Mouse (Mus musculus) heart, embryonic 12.5 days (tissue): ENCODE results near the gene Ap3b2. TPM values are rescaled to one million over a fixed set of nuclear protein-coding genes. Genes with fewer than 3 reads are reported as not detected.

Experiments
- ATAC-seq: fragments of 200-750 bp; cut with Nextera tagmentation; 2 replicates; pipeline ENCODE4 v1.8.0; 2017; ENCODE audit warnings: moderate TSS enrichment, moderate library complexity; ENCODE audit not compliant: insufficient number of reproducible peaks, low FRiP score
- H3K27ac ChIP-seq: fragments of 300-500 bp; sonication (generic); 2 replicates; pipeline ENCODE4 v1.5.1; 2016; ENCODE audit warnings: mild to moderate bottlenecking, moderate library complexity; ENCODE audit not compliant: poor library complexity, severe bottlenecking
- H3K27me3 ChIP-seq: fragments of 300-500 bp; sonication (generic); replicated peaks from 2 replicates; pipeline ENCODE4 v1.6.1; 2016; ENCODE audit warnings: mild to moderate bottlenecking, moderate library complexity
- H3K36me3 ChIP-seq: fragments of 300-500 bp; sonication (generic); 2 replicates; pipeline ENCODE4 v1.6.1; 2016; ENCODE audit warnings: mild to moderate bottlenecking, moderate library complexity
- H3K4me1 ChIP-seq: fragments of 300-500 bp; sonication (generic); replicated peaks from 2 replicates; pipeline ENCODE4 v1.6.1; 2016; ENCODE audit warnings: mild to moderate bottlenecking
- H3K4me2 ChIP-seq: fragments of 300-500 bp; sonication (generic); 2 replicates; pipeline ENCODE4 v1.6.1; 2016; ENCODE audit warnings: mild to moderate bottlenecking, moderate library complexity
- H3K4me3 ChIP-seq: fragments of 300-500 bp; sonication (generic); 2 replicates; pipeline ENCODE4 v1.5.1; 2016; ENCODE audit warnings: mild to moderate bottlenecking
- H3K9ac ChIP-seq: fragments of 300-500 bp; sonication (generic); 2 replicates; pipeline ENCODE4 v1.6.1; 2016; ENCODE audit warnings: mild to moderate bottlenecking, moderate library complexity
- H3K9me3 ChIP-seq: fragments of 300-500 bp; sonication (generic); replicated peaks from 2 replicates; pipeline ENCODE4 v1.6.1; 2016; ENCODE audit warnings: mild to moderate bottlenecking, moderate library complexity
- WGBS: fragments of 180-500 bp; shearing (Covaris S2); methylation state at CpG from one replicate; pipeline ENCODE4 v1.1.7; 2016; 5-methylcytosine and 5-hydroxymethylcytosine counted together
- microRNA counts: library from miRNA; unstranded; fragments of <30 nt; microRNA quantifications from one replicate; lab custom pipeline; 2017
- polyA plus RNA-seq: library from polyadenylated mRNA; unstranded; fragments of >200 nt; fragmentation: Nextera tagmentation; extraction: Ambion mirVana; gene quantifications from 2 replicates; pipeline ENCODE4 v1.2.1, GENCODE M21; 2016

Gene Ap3b2
- polyA plus RNA-seq, 1 experiment from 2014 or later = 5.7 TPM

- WGBS = 73% methylated on average over 3 of the region's 3 CpGs
- Histone ChIP-seq H3K4me2 (no peak overlapping the region), H3K4me1 (peaks cover 6% of the 10 kb centered on the region; the same call in 1 of the 2 replicates), H3K4me3 (no peak overlapping the region), H3K9me3 (no peaks in the 10 kb centered on the region), H3K9ac (no peak overlapping the region), H3K27ac (no peak overlapping the region), H3K27me3 (peaks cover 52% of the 10 kb centered on the region), H3K36me3 (no peaks in the 10 kb centered on the region)
- ATAC-seq = no peak
These were observed 18.5 kb downstream of the Ap3b2 start for GRCm38 (mm10) chr7:81475221-81475620.

- no peak overlapping the region for H3K27ac ChIP-seq
- 63% methylated on average over 9 of the region's 9 CpGs for WGBS
These were observed 28.7 kb downstream of the Ap3b2 start for GRCm38 (mm10) chr7:81464906-81465450.

GRCm38 (mm10) chr7:81464116-81464515 is 29.6 kb downstream of the Ap3b2 start:
- no peak overlapping the region for H3K27ac ChIP-seq
- no peak overlapping the region for H3K4me3 ChIP-seq
- 2% methylated on average over 4 of the region's 4 CpGs for WGBS
- ATAC-seq = no peak
- H3K27me3 ChIP-seq = peaks cover 49% of the 10 kb centered on the region
- no peaks in the 10 kb centered on the region for H3K9me3 ChIP-seq
- H3K36me3 ChIP-seq = no peaks in the 10 kb centered on the region
- no peak overlapping the region for H3K9ac ChIP-seq
- H3K4me2 ChIP-seq = no peak overlapping the region
- no peaks in the 10 kb centered on the region for H3K4me1 ChIP-seq

More at GRCm38 (mm10) chr7:81464906-81465450, 28.7 kb downstream of the Ap3b2 start:
- Histone ChIP-seq H3K36me3 (no peaks in the 10 kb centered on the region), H3K9me3 (no peaks in the 10 kb centered on the region), H3K4me1 (no peaks in the 10 kb centered on the region), H3K4me2 (no peak overlapping the region), H3K9ac (no peak overlapping the region), H3K27me3 (peaks cover 43% of the 10 kb centered on the region), H3K4me3 (no peak overlapping the region)
- ATAC-seq = no peak

DNA sequence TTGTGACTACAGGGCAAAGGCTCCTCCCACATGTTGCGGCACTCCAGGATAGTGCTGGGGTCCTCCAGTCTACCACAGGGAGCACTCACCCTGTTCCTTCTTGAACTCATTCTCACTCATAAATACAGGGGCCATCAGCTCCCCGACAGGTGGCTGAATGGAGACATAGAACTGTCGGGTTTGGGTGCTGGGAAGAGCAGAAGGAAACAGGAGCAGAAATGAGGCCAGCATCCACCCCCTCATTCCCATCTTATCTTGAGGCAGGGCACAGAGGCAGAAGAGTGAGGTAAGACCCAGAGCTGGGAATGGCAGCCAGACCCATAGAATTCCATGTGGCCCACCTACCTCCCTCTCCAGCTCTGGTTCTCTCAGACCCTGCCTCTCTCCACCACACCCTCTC is 30.9 kb downstream of the Ap3b2 start:
- 74% methylated on average over 3 of the region's 3 CpGs for WGBS
- no peaks in the 10 kb centered on the region for H3K4me1 ChIP-seq
- no peak overlapping the region for H3K9ac ChIP-seq
- H3K36me3 ChIP-seq = no peaks in the 10 kb centered on the region
- H3K4me2 ChIP-seq = no peak overlapping the region
- no peaks in the 10 kb centered on the region for H3K9me3 ChIP-seq
- H3K27me3 ChIP-seq = peaks cover 60% of the 10 kb centered on the region
- H3K4me3 ChIP-seq = no peak overlapping the region
- no peak for ATAC-seq
- H3K27ac ChIP-seq = no peak overlapping the region

GRCm38 (mm10) chr7:81455155-81455651 is 38.5 kb downstream of the Ap3b2 start, which contains the start of gene Cpeb1:
Gene Cpeb1, minus strand, starts transcription at chr7:81455465.
- WGBS = under 1% methylated on average over 28 of the region's 28 CpGs
- Histone ChIP-seq H3K4me3 (peak within 1 kb of the TSS; percentile 64), H3K9ac (peak within 1 kb of the TSS; percentile 67), H3K4me1 (peaks cover 23% of the 10 kb centered on the region), H3K27ac (no peak within 1 kb of the TSS), H3K4me2 (peak within 1 kb of the TSS; percentile 98), H3K27me3 (peaks cover 79% of the 10 kb centered on the region), H3K36me3 (no peaks in the 10 kb centered on the region), H3K9me3 (no peaks in the 10 kb centered on the region)
- ATAC-seq = 0 out of 2 replicates have a peak, but pooled peaks have one; percentile 31

- H3K9ac ChIP-seq = peak overlapping the region; percentile 67
- H3K27ac ChIP-seq = no peak overlapping the region
- WGBS = 1% methylated on average over 66 of the region's 87 CpGs
- no peaks in the 10 kb centered on the region for H3K36me3 ChIP-seq
- peaks cover 23% of the 10 kb centered on the region for H3K4me1 ChIP-seq
- H3K27me3 ChIP-seq = peaks cover 78% of the 10 kb centered on the region
- peak overlapping the region; percentile 98 for H3K4me2 ChIP-seq
- no peaks in the 10 kb centered on the region for H3K9me3 ChIP-seq
- peak; percentile 56 for ATAC-seq
- peak overlapping the region; percentile 64 for H3K4me3 ChIP-seq
These were observed 39.2 kb downstream of the Ap3b2 start for GRCm38 (mm10) chr7:81454331-81455039.

DNA sequence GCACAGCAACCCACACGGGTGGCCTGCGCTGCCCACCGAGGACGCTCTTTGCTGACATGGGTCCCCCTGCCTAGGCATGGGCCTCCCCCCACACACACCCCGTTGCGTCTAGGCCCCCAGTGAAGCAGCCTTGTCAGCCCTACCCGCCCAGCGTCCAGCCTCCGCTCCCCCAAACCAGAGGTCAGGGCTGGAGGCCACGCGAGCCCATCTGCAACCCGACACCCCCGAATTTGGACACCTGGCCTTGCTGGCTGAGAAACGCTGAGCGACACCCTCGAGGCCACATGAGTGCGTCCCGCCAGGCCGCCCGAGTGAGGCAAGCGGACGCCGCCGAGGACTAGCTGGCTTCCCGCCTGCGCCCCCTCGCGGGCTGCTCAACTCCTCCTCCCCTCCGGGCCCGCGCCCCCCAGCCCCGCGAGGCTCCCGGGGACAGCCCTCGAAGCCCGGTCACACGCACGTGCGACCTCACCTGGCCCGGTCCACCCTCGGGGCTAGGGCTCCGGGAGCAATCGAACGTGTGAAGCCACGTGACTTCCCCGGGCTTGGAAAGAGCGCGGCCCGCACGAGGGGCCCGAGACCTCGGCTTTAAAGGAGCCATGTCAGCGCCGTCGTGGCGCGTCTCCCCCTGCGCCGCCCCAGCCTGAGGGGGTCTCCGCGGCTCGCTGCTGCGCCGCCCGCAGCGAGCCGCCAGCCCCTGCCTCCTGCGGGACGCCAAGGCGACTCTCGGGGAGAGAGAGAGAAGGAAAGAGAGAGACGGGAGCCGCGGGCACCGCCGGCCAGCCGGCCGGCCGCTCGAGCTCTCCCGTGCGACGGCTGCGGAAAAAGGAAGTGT is 40.1 kb downstream of the Ap3b2 start:
- H3K9ac ChIP-seq = peak overlapping the region; percentile 67; the same call in 1 of the 2 replicates
- H3K27me3 ChIP-seq = peaks cover 74% of the 10 kb centered on the region
- peaks cover 23% of the 10 kb centered on the region for H3K4me1 ChIP-seq
- 6% methylated on average over 82 of the region's 84 CpGs for WGBS
- peak overlapping the region; percentile 98 for H3K4me2 ChIP-seq
- no peaks in the 10 kb centered on the region for H3K36me3 ChIP-seq
- ATAC-seq = peak; percentile 22; the same call in 1 of the 2 replicates
- no peak overlapping the region for H3K27ac ChIP-seq
- peak overlapping the region; percentile 64 for H3K4me3 ChIP-seq
- no peaks in the 10 kb centered on the region for H3K9me3 ChIP-seq

GRCm38 (mm10) chr7:81452971-81453441 is 40.7 kb downstream of the Ap3b2 start:
- Histone ChIP-seq H3K27ac (no peak overlapping the region), H3K4me2 (peak overlapping the region; percentile 98), H3K9ac (0 out of 2 replicates have a peak overlapping the region, but pooled peaks have one; percentile 7), H3K4me3 (peak overlapping the region; percentile 64), H3K4me1 (peaks cover 23% of the 10 kb centered on the region), H3K9me3 (no peaks in the 10 kb centered on the region), H3K27me3 (peaks cover 69% of the 10 kb centered on the region), H3K36me3 (no peaks in the 10 kb centered on the region)
- WGBS = 4% methylated on average over 21 of the region's 21 CpGs
- no peak for ATAC-seq

MicroRNA genes within 50 kb of the gene (microRNA counts, 519-probe panel; counts per million panel counts)
- microRNA mmu-miR-1839-3p (lab: Ali Mortazavi, UCI) (not detected), microRNA mmu-miR-1839-5p (lab: Ali Mortazavi, UCI) (4,913 counts per million, percentile 53 among the panel's probes with 10 or more counts)

Other genes with a start within 250 kb of the Ap3b2 start
- 862 and 873 TPM in 2 replicates for gene Rps17, start 148.7 kb downstream of the Ap3b2 start, polyA plus RNA-seq
- 3.2 and 4.4 TPM in 2 replicates for gene Cpeb1, start 38.5 kb downstream of the Ap3b2 start, polyA plus RNA-seq
- not detected in 2 replicates for gene BC048679, start 4.4 kb upstream of the Ap3b2 start, polyA plus RNA-seq
- 65.0 and 65.8 TPM in 2 replicates for gene Fsd2, start 73.0 kb upstream of the Ap3b2 start, polyA plus RNA-seq
- gene Whamm, start 77.3 kb upstream of the Ap3b2 start, polyA plus RNA-seq = 6.9 and 7.6 TPM in 2 replicates
- 121 and 122 TPM in 2 replicates for gene Homer2, start 213.6 kb upstream of the Ap3b2 start, polyA plus RNA-seq